Mouse (Mus musculus) ES-E14 (cell line): ENCODE measurements around the gene Megf11. TPM values are rescaled to one million over a fixed set of nuclear protein-coding genes. Genes with fewer than 3 reads are reported as not detected.

Experiments
- DNase-seq: peaks from one replicate; pipeline ENCODE4 v3.0.0-alpha.2; 2013; ENCODE audit warnings: low read depth, low spot score
- H3K27ac ChIP-seq: 2 replicates; pipeline ENCODE4 v1.5.1; 2012; ENCODE audit warnings: low read depth, mild to moderate bottlenecking, low read length, moderate library complexity, mixed read lengths; ENCODE audit not compliant: poor library complexity, insufficient read depth, severe bottlenecking
- H3K36me3 ChIP-seq: 2 replicates; pipeline ENCODE4 v1.6.1; 2012; ENCODE audit warnings: mild to moderate bottlenecking, low read length, moderate library complexity, mixed read lengths; ENCODE audit not compliant: control insufficient read depth, poor library complexity, insufficient read depth, severe bottlenecking
- H3K4me1 ChIP-seq, 2 experiments: fragments of 150-350 bp in 1 of 2; sonication (generic) in 1 of 2; 2 replicates each; pipeline ENCODE4 v1.6.1; 2012; ENCODE audit warnings: low read length in 2 of 2, mild to moderate bottlenecking in 1 of 2, mixed read lengths in 1 of 2; ENCODE audit not compliant: control insufficient read depth in 2 of 2, insufficient read depth in 2 of 2, poor library complexity in 1 of 2
- H3K4me3 ChIP-seq, 2 experiments: fragments of 150-350 bp in 1 of 2; sonication (generic) in 1 of 2; 2 replicates each; pipeline ENCODE4 v1.5.1; 2012; ENCODE audit warnings: low read length in 2 of 2, low read depth in 1 of 2, mild to moderate bottlenecking in 1 of 2, mixed read lengths in 1 of 2; ENCODE audit not compliant: insufficient read depth in 1 of 2, poor library complexity in 1 of 2, severe bottlenecking in 1 of 2
- H3K9ac ChIP-seq: 2 replicates; pipeline ENCODE4 v1.6.1; 2012; ENCODE audit warnings: low read depth, mild to moderate bottlenecking, low read length, mixed read lengths; ENCODE audit not compliant: poor library complexity, insufficient read depth, severe bottlenecking
- H3K9me3 ChIP-seq: fragments of 150-350 bp; sonication (generic); 2 replicates; pipeline ENCODE4 v1.6.1; 2012; ENCODE audit warnings: low read depth, mild to moderate bottlenecking, low read length; ENCODE audit not compliant: control insufficient read depth, insufficient read depth
- CHD2 ChIP-seq: IDR thresholded peaks from 2 replicates; pipeline ENCODE4 v1.6.1; 2014; ENCODE audit warnings: mild to moderate bottlenecking, low read depth, low read length, inconsistent platforms
- HCFC1 ChIP-seq: IDR thresholded peaks from 2 replicates; pipeline ENCODE4 v1.6.1; 2012; ENCODE audit warnings: low read length, inconsistent platforms, borderline replicate concordance; ENCODE audit not compliant: insufficient read depth
- MAFK ChIP-seq: IDR thresholded peaks from 2 replicates; pipeline ENCODE4 v1.6.1; 2014; ENCODE audit warnings: mild to moderate bottlenecking, low read depth, low read length, inconsistent platforms; ENCODE audit not compliant: insufficient read depth
- ZC3H11A ChIP-seq: IDR thresholded peaks from 2 replicates; pipeline ENCODE4 v1.6.1; 2012; ENCODE audit warnings: low read depth, mild to moderate bottlenecking, inconsistent platforms, low read length, borderline replicate concordance
- ZNF384 ChIP-seq: IDR thresholded peaks from 2 replicates; pipeline ENCODE4 v1.6.1; 2012; ENCODE audit warnings: low read depth, low read length, inconsistent platforms
- in situ Hi-C, 2 experiments: fragments of 600-800 bp; cut with MboI; formaldehyde crosslinking; loops; one replicate each; pipeline ENCODE4 v1.15.1; 2025; ENCODE audit warnings: low sequenced_read_pairs in 2 of 2, inconsistent platforms in 1 of 2; ENCODE audit not compliant: unreplicated experiment in 2 of 2
- total RNA-seq: library from RNA; depleted of rRNA; stranded (reverse); fragments of 300-350 nt; gene quantifications from 2 replicates; pipeline ENCODE4 v1.2.3, GENCODE M21; 2012

Gene Megf11
- total RNA-seq, 1 experiment, result 7.5 TPM

DNA sequence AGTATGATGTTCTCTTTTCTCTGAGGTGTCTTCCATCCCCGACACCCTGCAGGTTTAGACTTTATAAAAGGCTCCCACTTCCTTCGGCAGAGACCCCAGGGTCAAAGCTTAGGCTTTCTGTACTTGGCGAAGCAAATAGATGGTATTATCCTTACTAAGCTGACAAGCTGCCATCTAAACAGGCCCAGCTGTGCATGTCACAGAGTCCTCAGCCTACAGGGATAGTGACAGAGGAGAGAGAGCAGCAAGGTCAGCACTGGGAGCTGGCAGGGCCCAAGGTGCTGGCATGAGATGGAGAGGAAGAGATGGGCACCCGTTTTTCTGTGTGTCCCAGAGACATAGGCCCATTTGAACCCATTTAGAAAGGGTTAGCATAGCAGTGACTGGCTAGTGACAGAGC lies 156.8 kb downstream of the Megf11 start:
- no peaks in the 10 kb centered on the region for H3K9me3 ChIP-seq
- H3K4me1 ChIP-seq, result peaks cover 1 to 9% of the 10 kb centered on the region in 2 experiments; a peak in 3 of 4 replicates
- H3K36me3 ChIP-seq, result no peaks in the 10 kb centered on the region
- TF ChIP-seq CHD2 (no peak), ZNF384 (no peak), MAFK (no peak), ZC3H11A (no peak), HCFC1 (no peak)
- DNase-seq, result no peak
- no peak overlapping the region for H3K27ac ChIP-seq
- in situ Hi-C loops, result no loop called here
- no peak overlapping the region for H3K9ac ChIP-seq
- no peak overlapping the region for H3K4me3 ChIP-seq

DNA sequence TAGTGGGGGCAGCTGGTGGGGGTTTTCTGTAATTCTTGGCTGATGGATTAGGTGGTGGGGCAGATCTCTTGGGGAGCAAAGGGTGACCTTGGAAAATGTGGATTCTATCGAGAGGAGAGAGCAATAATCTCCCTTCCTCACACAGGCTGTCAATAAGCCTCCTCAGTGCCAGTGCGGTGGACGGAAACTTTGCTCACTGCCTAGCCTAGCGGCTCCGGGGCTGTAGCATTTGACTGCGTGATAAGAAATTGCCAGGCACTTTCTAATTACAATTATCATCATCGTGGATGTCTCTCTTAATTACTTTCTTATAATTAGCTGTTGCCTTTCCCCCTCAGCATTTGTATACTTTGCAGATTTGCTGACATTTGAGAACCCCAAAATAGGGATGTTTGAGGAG lies 157.7 kb downstream of the Megf11 start:
- no peak for DNase-seq
- TF ChIP-seq ZC3H11A (no peak), ZNF384 (no peak), CHD2 (no peak), HCFC1 (no peak), MAFK (no peak)
- H3K9me3 ChIP-seq, result no peaks in the 10 kb centered on the region
- no peak overlapping the region for H3K9ac ChIP-seq
- H3K27ac ChIP-seq, result no peak overlapping the region
- peaks cover 1 to 11% of the 10 kb centered on the region in 2 experiments; a peak in 3 of 4 replicates for H3K4me1 ChIP-seq
- no peaks in the 10 kb centered on the region for H3K36me3 ChIP-seq
- in situ Hi-C loops, result no loop called here
- H3K4me3 ChIP-seq, result no peak overlapping the region

DNA sequence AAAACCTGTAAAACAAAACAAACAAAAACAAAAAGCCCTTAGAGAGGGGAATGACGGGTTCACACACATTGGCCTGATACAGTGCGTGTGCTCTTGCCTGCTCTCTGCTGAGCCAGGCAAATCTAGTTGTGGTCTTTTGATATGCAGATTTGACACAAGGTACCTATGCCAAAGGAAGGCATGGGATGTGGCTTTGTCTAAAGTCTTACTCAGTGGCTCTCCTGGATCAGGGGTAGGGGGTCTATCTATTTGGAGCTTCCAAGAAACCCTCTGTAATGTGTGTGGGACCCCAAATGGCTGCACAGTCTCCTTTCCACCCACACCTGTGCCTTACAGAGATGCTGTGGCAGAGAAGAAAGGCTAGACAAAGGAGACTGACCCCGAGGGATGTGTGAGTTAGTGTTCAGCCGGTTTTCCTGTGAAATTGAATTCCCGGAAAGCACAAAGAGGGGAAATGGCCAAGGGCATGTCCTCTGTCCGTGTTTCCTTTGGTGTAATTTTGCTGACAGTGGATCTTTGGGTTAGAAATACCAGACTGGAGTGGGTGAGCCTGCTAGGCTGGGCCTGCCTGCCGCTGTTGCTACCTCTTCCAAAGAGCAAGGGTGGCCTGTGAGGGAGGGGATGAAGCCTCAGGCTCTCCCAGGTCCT lies 161.0 kb downstream of the Megf11 start:
- Histone ChIP-seq H3K27ac (peak overlapping the region; percentile 52; the same call in 1 of the 2 replicates), H3K9me3 (no peaks in the 10 kb centered on the region), H3K9ac (no peak overlapping the region), H3K4me1 (peaks cover 1 to 13% of the 10 kb centered on the region in 2 experiments; a peak in 3 of 4 replicates), H3K4me3 (no peak overlapping the region), H3K36me3 (no peaks in the 10 kb centered on the region)
- in situ Hi-C loops, result no loop called here
- peak; percentile 40 for DNase-seq
- no peak for TF ChIP-seq HCFC1
- no peak for TF ChIP-seq CHD2
- no peak for TF ChIP-seq ZNF384
- peak; percentile 75 for TF ChIP-seq MAFK

DNA sequence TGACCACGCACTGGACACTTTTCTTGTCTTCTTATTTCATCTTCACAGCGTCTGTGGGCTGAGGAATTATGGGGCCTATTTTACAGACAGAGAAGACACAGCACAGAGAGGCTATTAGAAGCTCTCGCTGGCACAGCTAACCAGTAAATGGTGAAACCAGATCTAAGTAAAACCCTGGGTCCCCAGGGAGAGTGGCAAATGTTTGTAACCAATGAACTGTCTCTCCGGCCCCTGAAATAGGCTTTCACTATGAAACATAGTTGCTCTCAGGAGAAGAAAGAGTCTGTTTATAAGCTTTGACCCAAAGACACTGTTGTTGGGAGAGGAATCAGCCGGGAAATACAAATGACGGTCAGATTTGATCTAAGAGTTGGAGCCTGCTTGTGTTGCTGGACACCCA lies 162.9 kb downstream of the Megf11 start:
- Histone ChIP-seq H3K27ac (no peak overlapping the region), H3K9ac (no peak overlapping the region), H3K36me3 (no peaks in the 10 kb centered on the region), H3K4me1 (peaks cover 4 to 26% of the 10 kb centered on the region in 2 experiments; a peak in 3 of 4 replicates), H3K4me3 (no peak overlapping the region), H3K9me3 (no peaks in the 10 kb centered on the region)
- in situ Hi-C loops, result no loop called here
- DNase-seq, result no peak
- TF ChIP-seq HCFC1, result no peak
- no peak for TF ChIP-seq MAFK
- no peak for TF ChIP-seq ZNF384
- TF ChIP-seq ZC3H11A, result no peak
- no peak for TF ChIP-seq CHD2
